Mouse (Mus musculus) hindbrain, postnatal 0 days (tissue): Measurements from ENCODE around the gene Depdc5. TPM values are rescaled to one million over a fixed set of nuclear protein-coding genes. Genes with fewer than 3 reads are reported as not detected.
A peak's percentile ranks its signal among the peaks of the same experiment; 100 is the strongest.
"Not testable (repeated sequence)": the region's sequence is repeated elsewhere in the genome, so short reads cannot be mapped to it uniquely, and the experiment has no call there.

ENCODE experiments used
- ATAC-seq: fragments of 200-750 bp; cut with Nextera tagmentation; 2 replicates; pipeline ENCODE4 v1.8.0; 2017; ENCODE audit warnings: mild to moderate bottlenecking, moderate TSS enrichment, moderate library complexity
- DNase-seq: peaks from one replicate; pipeline ENCODE4 v3.0.0-alpha.2; 2015; ENCODE audit warnings: low spot score
- H3K27ac ChIP-seq: fragments of 300-500 bp; sonication (generic); 2 replicates; pipeline ENCODE4 v1.5.1; 2014; ENCODE audit warnings: mild to moderate bottlenecking
- H3K27me3 ChIP-seq: fragments of 300-500 bp; sonication (generic); 2 replicates; pipeline ENCODE4 v1.6.1; 2014; ENCODE audit warnings: low read length, mixed read lengths; ENCODE audit not compliant: insufficient read depth
- H3K36me3 ChIP-seq: fragments of 300-500 bp; sonication (generic); 2 replicates; pipeline ENCODE4 v1.6.1; 2014; ENCODE audit warnings: low read length, mixed read lengths; ENCODE audit not compliant: insufficient read depth
- H3K4me1 ChIP-seq: fragments of 300-500 bp; sonication (generic); 2 replicates; pipeline ENCODE4 v1.6.1; 2014; ENCODE audit warnings: antibody characterized with exemption, low read length, mixed read lengths; ENCODE audit not compliant: insufficient read depth
- H3K4me2 ChIP-seq: fragments of 300-500 bp; sonication (generic); 2 replicates; pipeline ENCODE4 v1.6.1; 2014; ENCODE audit warnings: low read depth, mild to moderate bottlenecking, low read length, moderate library complexity, mixed read lengths
- H3K4me3 ChIP-seq: fragments of 300-500 bp; sonication (generic); 2 replicates; pipeline ENCODE4 v1.5.1; 2014; ENCODE audit warnings: low read length
- H3K9ac ChIP-seq: fragments of 300-500 bp; sonication (generic); replicated peaks from 2 replicates; pipeline ENCODE4 v1.6.1; 2014; ENCODE audit warnings: mild to moderate bottlenecking, low read length, moderate library complexity, mixed read lengths
- H3K9me3 ChIP-seq: fragments of 300-500 bp; sonication (generic); 2 replicates; pipeline ENCODE4 v1.6.1; 2016; ENCODE audit warnings: low read length, mixed read lengths
- CTCF ChIP-seq: IDR thresholded peaks from 2 replicates; pipeline ENCODE4 v1.5.1; 2016; ENCODE audit warnings: antibody characterized with exemption, control low read depth, low read depth
- WGBS: fragments of 180-500 bp; shearing (Covaris S2); extraction: QIAGEN DNeasy Blood & Tissue Kit; methylation state at CpG from one replicate; pipeline ENCODE4 v1.1.7; 2014; 5-methylcytosine and 5-hydroxymethylcytosine counted together
- polyA plus RNA-seq: library from polyadenylated mRNA; unstranded; fragments of >200 nt; fragmentation: Nextera tagmentation; extraction: Ambion mirVana; gene quantifications from 2 replicates; pipeline ENCODE4 v1.2.1, GENCODE M21; 2015
- total RNA-seq: library from RNA; depleted of rRNA; stranded (reverse); fragments of >200 nt; gene quantifications from 2 replicates; pipeline ENCODE4 v1.2.3, GENCODE M21; 2014

The Depdc5 gene
- total and polyA plus RNA-seq, 2 experiments from 2014 or later, result 15.8 to 35.7 TPM

- no peaks in the 10 kb centered on the region for H3K9me3 ChIP-seq
- ATAC-seq (peak; percentile 68), DNase-seq (peak; percentile 93)
- H3K4me3 ChIP-seq, result no peak overlapping the region
- peak; percentile 95 for TF ChIP-seq CTCF
- H3K4me1 ChIP-seq, result peaks cover 12% of the 10 kb centered on the region; the same call in 1 of the 2 replicates
- H3K9ac ChIP-seq, result no peak overlapping the region
- 2% methylated on average over 4 of the region's 4 CpGs for WGBS
- H3K27ac ChIP-seq, result no peak overlapping the region
- H3K27me3 ChIP-seq, result no peaks in the 10 kb centered on the region
- no peak overlapping the region for H3K4me2 ChIP-seq
- no peaks in the 10 kb centered on the region for H3K36me3 ChIP-seq
These were observed 169.6 kb downstream of the Depdc5 start for GRCm38 (mm10) chr5:33033121-33033520.

GRCm38 (mm10) chr5:33033633-33034032 lies 170.1 kb downstream of the Depdc5 start:
- H3K27ac ChIP-seq, H3K36me3 ChIP-seq, H3K9me3 ChIP-seq, DNase-seq, ATAC-seq, H3K4me2 ChIP-seq, H3K27me3 ChIP-seq, H3K9ac ChIP-seq, H3K4me3 ChIP-seq: not testable (repeated sequence)
- peaks cover 12% of the 10 kb centered on the region; the same call in 1 of the 2 replicates for H3K4me1 ChIP-seq
- 44% methylated on average over 8 of the region's 8 CpGs for WGBS

GRCm38 (mm10) chr5:33034100-33034499 lies 170.6 kb downstream of the Depdc5 start:
- DNase-seq (no peak), ATAC-seq (no peak)
- Histone ChIP-seq H3K9ac (no peak overlapping the region), H3K4me2 (no peak overlapping the region), H3K27me3 (no peaks in the 10 kb centered on the region), H3K4me3 (no peak overlapping the region), H3K9me3 (no peaks in the 10 kb centered on the region), H3K27ac (no peak overlapping the region), H3K36me3 (no peaks in the 10 kb centered on the region), H3K4me1 (peaks cover 12% of the 10 kb centered on the region; the same call in 1 of the 2 replicates)
- peak; percentile 63 for TF ChIP-seq CTCF
- WGBS, result 31% methylated on average over 7 of the region's 7 CpGs

- Histone ChIP-seq H3K27me3 (no peaks in the 10 kb centered on the region), H3K4me3 (no peak overlapping the region), H3K4me2 (no peak overlapping the region), H3K27ac (no peak overlapping the region), H3K36me3 (no peaks in the 10 kb centered on the region), H3K9me3 (no peaks in the 10 kb centered on the region), H3K9ac (no peak overlapping the region), H3K4me1 (peaks cover 12% of the 10 kb centered on the region; the same call in 1 of the 2 replicates)
- 39% methylated on average over 3 of the region's 3 CpGs for WGBS
- DNase-seq, result no peak
- ATAC-seq, result no peak
- no peak for TF ChIP-seq CTCF
These were observed 171.4 kb downstream of the Depdc5 start for GRCm38 (mm10) chr5:33034916-33035315.

GRCm38 (mm10) chr5:33038656-33039509 lies 175.4 kb downstream of the Depdc5 start:
- H3K9me3 ChIP-seq, result no peaks in the 10 kb centered on the region
- no peak overlapping the region for H3K27ac ChIP-seq
- 49% methylated on average over 13 of the region's 13 CpGs for WGBS
- no peaks in the 10 kb centered on the region for H3K4me1 ChIP-seq
- H3K9ac ChIP-seq, result no peak overlapping the region; the same call in 1 of the 2 replicates
- peak; percentile 18; the same call in 1 of the 2 replicates for ATAC-seq
- H3K4me3 ChIP-seq, result peak overlapping the region; percentile 12; the same call in 1 of the 2 replicates
- peak overlapping the region; percentile 56 for H3K4me2 ChIP-seq
- TF ChIP-seq CTCF, result no peak
- no peak for DNase-seq
- no peaks in the 10 kb centered on the region for H3K27me3 ChIP-seq
- H3K36me3 ChIP-seq, result no peaks in the 10 kb centered on the region

- peak; percentile 77 for TF ChIP-seq CTCF
- ATAC-seq, result peak; percentile 55; the same call in 1 of the 2 replicates
- H3K4me2 ChIP-seq, result peak overlapping the region; percentile 56
These were observed 176.0 kb downstream of the Depdc5 start for GRCm38 (mm10) chr5:33039510-33039911.

GRCm38 (mm10) chr5:33040735-33041134 lies 177.2 kb downstream of the Depdc5 start:
- WGBS, result 88% methylated on average over 1 of the region's 1 CpGs
- H3K27me3 ChIP-seq, H3K36me3 ChIP-seq, H3K9ac ChIP-seq, H3K27ac ChIP-seq, ATAC-seq, H3K4me2 ChIP-seq, DNase-seq, H3K9me3 ChIP-seq, H3K4me3 ChIP-seq, H3K4me1 ChIP-seq: not testable (repeated sequence)

More at GRCm38 (mm10) chr5:33039510-33039911, 176.0 kb downstream of the Depdc5 start:
- no peak overlapping the region for H3K27ac ChIP-seq
- H3K9ac ChIP-seq, result no peak overlapping the region; the same call in 1 of the 2 replicates
- H3K27me3 ChIP-seq, result no peaks in the 10 kb centered on the region
- DNase-seq, result peak; percentile 84
- WGBS, result 5% methylated on average over 13 of the region's 13 CpGs
- H3K4me3 ChIP-seq, result peak overlapping the region; percentile 12; the same call in 1 of the 2 replicates
- no peaks in the 10 kb centered on the region for H3K9me3 ChIP-seq
- H3K4me1 ChIP-seq, result no peaks in the 10 kb centered on the region
- no peaks in the 10 kb centered on the region for H3K36me3 ChIP-seq
